Mouse (Mus musculus): Measurements from ENCODE around the gene Mmp10. TPM values are rescaled to one million over a fixed set of nuclear protein-coding genes. Genes with fewer than 3 reads are reported as not detected.

Mmp10 gene
- not detected for total RNA-seq (2021)
- long read RNA-seq = 0 reads

- DNase-seq (ENCODE audit: low spot score in 2 of 2) = no peak
These were observed at the start of gene Mmp10 for GRCm38 (mm10) chr9:7502051-7502450. Mmp10 (plus strand) TSS chr9:7502352.

DNA sequence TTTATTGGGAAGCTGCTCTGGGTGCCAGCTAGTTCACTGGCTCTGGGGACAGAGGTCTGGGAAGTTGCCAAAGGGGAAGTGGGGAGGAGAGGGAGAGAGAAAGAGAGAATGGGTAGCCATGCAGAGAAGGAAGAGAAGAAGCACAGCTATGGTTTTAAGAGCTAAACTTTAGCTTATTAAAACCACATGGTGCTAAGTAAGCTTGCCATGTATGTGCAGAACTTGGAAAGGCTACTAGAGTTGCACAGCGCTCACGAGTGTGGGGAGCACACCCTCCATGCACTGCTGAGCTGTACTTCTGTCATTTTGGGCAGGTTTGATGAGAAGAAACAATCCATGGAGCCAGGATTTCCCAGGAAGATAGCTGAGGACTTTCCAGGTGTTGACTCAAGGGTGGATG, 48.9 kb upstream of the Mmp10 start:
- DNase-seq (ENCODE audit: low spot score in 2 of 2) = no peak

- no peak for DNase-seq (ENCODE audit: low spot score in 2 of 2)
These were observed 31.9 kb upstream of the Mmp10 start for GRCm38 (mm10) chr9:7470262-7470661.

- DNase-seq (ENCODE audit: low spot score in 2 of 2) = no peak
These were observed 18.3 kb upstream of the Mmp10 start for GRCm38 (mm10) chr9:7483684-7484394.

DNA sequence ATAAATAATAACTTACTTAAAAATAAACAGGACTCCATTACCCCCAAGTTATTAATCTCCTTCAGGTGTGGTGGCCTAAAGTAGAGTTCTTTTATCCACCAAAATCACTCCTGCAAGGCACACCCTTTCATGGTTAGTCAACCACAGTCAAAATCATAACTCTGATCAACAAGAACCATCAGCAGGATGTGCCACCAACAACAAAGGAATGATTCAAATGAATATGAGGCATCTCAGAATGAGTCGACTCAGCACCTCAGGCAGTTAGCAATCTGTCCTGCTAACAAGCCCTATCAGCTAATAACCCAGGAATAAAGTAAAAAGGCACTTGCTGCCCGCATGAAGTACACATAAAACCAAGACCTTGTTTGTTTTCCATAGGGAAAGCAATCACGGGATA, 1.0 kb upstream of the Mmp10 start:
- no peak for DNase-seq (ENCODE audit: low spot score in 2 of 2)

DNA sequence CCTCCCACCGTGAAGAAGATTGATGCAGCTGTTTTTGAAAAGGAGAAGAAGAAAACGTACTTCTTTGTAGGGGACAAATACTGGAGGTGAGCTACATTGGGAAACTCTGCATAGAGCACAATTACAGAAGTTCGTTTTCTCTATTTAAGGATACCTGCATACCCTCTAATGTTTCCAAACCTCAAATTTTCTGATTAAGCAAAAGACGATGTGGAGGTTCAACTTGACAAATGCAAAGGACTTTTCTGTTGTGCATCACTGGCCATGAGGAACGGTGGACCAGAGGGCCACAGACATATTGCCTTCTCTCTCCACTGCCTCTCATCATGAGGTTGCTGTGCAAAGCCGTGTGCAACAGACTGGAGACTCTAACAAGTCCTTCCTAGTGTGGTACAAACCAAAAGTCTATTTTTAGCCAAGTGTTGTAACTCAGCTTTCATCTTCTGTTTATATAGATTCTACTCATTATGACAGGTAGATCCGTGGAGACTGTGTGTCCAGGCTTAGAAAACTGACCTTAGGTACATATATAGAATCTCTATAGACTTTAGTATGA, 5.2 kb downstream of the Mmp10 start:
- no peak for DNase-seq (ENCODE audit: low spot score in 2 of 2)

GRCm38 (mm10) chr9:7509619-7510233, 7.6 kb downstream of the Mmp10 start:
- no peak for DNase-seq (ENCODE audit: low spot score in 2 of 2)

GRCm38 (mm10) chr9:7517944-7518571, 15.9 kb downstream of the Mmp10 start:
- no peak for DNase-seq (ENCODE audit: low spot score in 2 of 2)

DNA sequence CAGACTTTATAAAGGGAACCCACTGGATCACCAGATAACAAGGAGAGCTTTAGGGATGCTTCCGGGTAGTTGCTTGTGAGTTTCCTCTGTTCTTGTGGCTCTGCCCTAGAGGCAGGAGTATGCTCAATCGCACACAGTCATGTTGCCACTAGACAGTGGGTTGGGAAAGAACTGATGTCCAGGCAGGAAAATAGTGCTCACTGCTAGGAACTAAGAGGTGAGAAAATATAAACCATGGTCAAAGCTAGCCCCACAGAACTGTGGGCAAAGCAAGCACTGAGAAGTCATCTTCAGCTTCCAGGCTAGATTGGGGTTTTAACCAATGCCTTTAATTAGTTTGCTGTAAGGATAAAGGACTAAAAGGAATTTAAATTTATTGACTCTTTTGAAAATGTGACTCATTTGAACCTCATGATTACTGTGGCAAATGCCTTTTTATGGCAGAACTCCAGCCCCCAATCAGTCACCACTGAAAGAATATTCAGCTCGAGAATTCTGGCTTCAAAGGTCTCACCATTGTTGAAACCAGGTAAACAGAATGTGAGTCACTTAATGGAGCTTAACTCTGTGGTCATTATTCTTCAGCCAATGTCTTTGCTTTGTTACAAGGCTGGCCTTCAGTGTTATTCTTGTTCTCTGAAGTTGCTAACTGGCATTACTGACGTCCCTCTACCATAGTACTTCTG, 24.2 kb downstream of the Mmp10 start:
- DNase-seq (ENCODE audit: low spot score in 2 of 2) = no peak

GRCm38 (mm10) chr9:7542763-7543162, 40.6 kb downstream of the Mmp10 start:
- no peak for DNase-seq (ENCODE audit: low spot score in 2 of 2)

- no peak for DNase-seq (ENCODE audit: low spot score in 2 of 2)
These were observed 42.8 kb downstream of the Mmp10 start for GRCm38 (mm10) chr9:7544923-7545457.

DNA sequence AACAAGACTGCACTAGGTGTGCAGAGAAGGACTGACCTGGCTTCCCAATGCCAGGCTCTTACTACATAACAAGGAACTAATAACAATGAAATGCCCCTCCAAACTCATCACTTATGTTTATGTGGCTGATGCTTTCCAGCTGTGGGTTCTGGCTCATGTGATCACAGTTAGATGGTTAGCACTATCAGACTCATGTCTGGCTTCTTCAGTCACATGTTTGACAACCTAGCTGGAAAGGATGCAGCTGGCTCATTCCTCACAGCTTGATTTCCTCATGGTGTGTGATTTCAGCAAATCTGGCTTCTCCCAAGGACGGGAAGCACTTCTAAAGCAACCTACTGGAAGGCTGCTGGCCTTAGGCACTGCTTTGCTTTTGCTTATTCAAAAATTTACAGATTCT, 43.3 kb downstream of the Mmp10 start:
- no peak for DNase-seq (ENCODE audit: low spot score in 2 of 2)

GRCm38 (mm10) chr9:7545920-7546319, 43.8 kb downstream of the Mmp10 start:
- no peak for DNase-seq (ENCODE audit: low spot score in 2 of 2)

GRCm38 (mm10) chr9:7551943-7552342, 49.8 kb downstream of the Mmp10 start:
- DNase-seq (ENCODE audit: low spot score in 2 of 2) = no peak

DNA sequence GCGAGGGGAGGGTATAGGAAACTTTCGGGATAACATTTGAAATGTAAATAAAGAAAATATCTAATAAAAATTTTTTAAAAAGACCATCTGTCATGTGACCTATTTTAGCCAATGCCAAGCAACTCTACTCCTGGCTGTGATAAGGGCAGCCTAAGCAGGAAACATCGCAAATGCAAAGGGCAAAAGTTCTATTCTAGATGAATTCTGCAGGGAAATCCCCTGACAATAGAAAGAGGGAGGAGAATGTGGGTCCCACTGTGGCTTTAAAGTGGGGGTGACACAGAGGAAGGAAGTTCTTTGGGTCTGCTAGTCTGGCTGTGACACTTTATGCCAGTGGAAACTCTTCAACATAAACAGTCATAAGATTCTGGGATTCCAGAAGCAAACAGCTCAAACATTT, 51.4 kb downstream of the Mmp10 start:
- no peak for DNase-seq (ENCODE audit: low spot score in 2 of 2)

GRCm38 (mm10) chr9:7554382-7554781, 52.2 kb downstream of the Mmp10 start:
- DNase-seq (ENCODE audit: low spot score in 2 of 2) = peak in 1 of 2 experiments; percentile 24

- no peak for DNase-seq (ENCODE audit: low spot score in 2 of 2)
These were observed 56.3 kb downstream of the Mmp10 start, which contains the start of gene Mmp8 for GRCm38 (mm10) chr9:7558221-7559017. Mmp8 (plus strand) TSS chr9:7558456.
